Mouse (Mus musculus) kidney, embryonic 15.5 days (tissue): ENCODE data around the gene Adgrd1. TPM values are rescaled to one million over a fixed set of nuclear protein-coding genes. Genes with fewer than 3 reads are reported as not detected.
"Not testable (repeated sequence)": the region's sequence is repeated elsewhere in the genome, so short reads cannot be mapped to it uniquely, and the experiment has no call there.

ENCODE experiments used
- ATAC-seq: fragments of 200-750 bp; cut with Nextera tagmentation; replicated peaks from 2 replicates; pipeline ENCODE4 v1.8.0; 2017; ENCODE audit warnings: moderate TSS enrichment; ENCODE audit not compliant: low FRiP score
- H3K27ac ChIP-seq: fragments of 300-500 bp; sonication (generic); 2 replicates; pipeline ENCODE4 v1.5.1; 2015; ENCODE audit warnings: mild to moderate bottlenecking, inconsistent platforms
- H3K27me3 ChIP-seq: fragments of 300-500 bp; sonication (generic); 2 replicates; pipeline ENCODE4 v1.6.1; 2015; ENCODE audit warnings: inconsistent platforms
- H3K36me3 ChIP-seq: fragments of 300-500 bp; sonication (generic); 2 replicates; pipeline ENCODE4 v1.6.1; 2015; ENCODE audit warnings: inconsistent platforms
- H3K4me1 ChIP-seq: fragments of 300-500 bp; sonication (generic); 2 replicates; pipeline ENCODE4 v1.6.1; 2015; ENCODE audit warnings: inconsistent platforms
- H3K4me2 ChIP-seq: fragments of 300-500 bp; sonication (generic); 2 replicates; pipeline ENCODE4 v1.6.1; 2015; ENCODE audit warnings: moderate library complexity, mild to moderate bottlenecking, inconsistent platforms
- H3K4me3 ChIP-seq: fragments of 300-500 bp; sonication (generic); replicated peaks from 2 replicates; pipeline ENCODE4 v1.5.1; 2015; ENCODE audit warnings: mild to moderate bottlenecking, inconsistent platforms
- H3K9ac ChIP-seq: fragments of 300-500 bp; sonication (generic); 2 replicates; pipeline ENCODE4 v1.6.1; 2015; ENCODE audit warnings: mild to moderate bottlenecking, inconsistent platforms
- H3K9me3 ChIP-seq: fragments of 300-500 bp; sonication (generic); replicated peaks from 2 replicates; pipeline ENCODE4 v1.6.1; 2016; ENCODE audit warnings: inconsistent platforms
- WGBS: fragments of 180-500 bp; shearing (Covaris S2); methylation state at CpG from one replicate; pipeline ENCODE4 v1.1.7; 2015; ENCODE audit warnings: mixed read lengths; 5-methylcytosine and 5-hydroxymethylcytosine counted together
- polyA plus RNA-seq: library from polyadenylated mRNA; unstranded; fragments of >200 nt; fragmentation: Nextera tagmentation; extraction: Ambion mirVana; gene quantifications from 2 replicates; pipeline ENCODE4 v1.2.1, GENCODE M21; 2015

Adgrd1 gene
- polyA plus RNA-seq, 1 experiment from 2014 or later, result 1.8 TPM

DNA sequence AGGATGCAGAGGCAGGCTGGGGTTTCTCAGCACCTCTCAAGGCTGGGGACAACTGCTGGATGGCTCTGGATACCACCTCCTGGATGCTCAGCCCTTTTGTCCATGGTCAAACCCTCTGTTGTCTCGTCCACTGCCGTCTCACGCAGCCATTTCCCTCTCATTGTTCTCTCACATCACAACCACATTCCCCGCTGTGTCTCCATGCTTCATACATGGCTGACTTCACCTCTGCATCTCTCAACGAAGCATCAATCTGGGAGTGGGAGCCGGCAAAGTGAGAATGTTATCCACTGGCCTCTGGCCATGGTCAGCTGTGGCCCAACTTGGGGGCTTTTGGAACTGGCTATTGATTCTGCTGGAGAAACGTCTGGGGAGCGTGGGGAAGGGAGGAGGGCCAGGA lies 15.2 kb downstream of the Adgrd1 start:
- no peaks in the 10 kb centered on the region for H3K9me3 ChIP-seq
- no peak overlapping the region for H3K9ac ChIP-seq
- no peak overlapping the region for H3K27ac ChIP-seq
- ATAC-seq, result no peak
- H3K4me3 ChIP-seq, result no peak overlapping the region
- H3K4me2 ChIP-seq, result no peak overlapping the region
- H3K27me3 ChIP-seq, result 0 out of 2 replicates have a peak, but pooled peaks cover 13% of the 10 kb centered on the region
- H3K36me3 ChIP-seq, result no peaks in the 10 kb centered on the region
- H3K4me1 ChIP-seq, result no peaks in the 10 kb centered on the region
- 63% methylated on average over 8 of the region's 8 CpGs for WGBS

DNA sequence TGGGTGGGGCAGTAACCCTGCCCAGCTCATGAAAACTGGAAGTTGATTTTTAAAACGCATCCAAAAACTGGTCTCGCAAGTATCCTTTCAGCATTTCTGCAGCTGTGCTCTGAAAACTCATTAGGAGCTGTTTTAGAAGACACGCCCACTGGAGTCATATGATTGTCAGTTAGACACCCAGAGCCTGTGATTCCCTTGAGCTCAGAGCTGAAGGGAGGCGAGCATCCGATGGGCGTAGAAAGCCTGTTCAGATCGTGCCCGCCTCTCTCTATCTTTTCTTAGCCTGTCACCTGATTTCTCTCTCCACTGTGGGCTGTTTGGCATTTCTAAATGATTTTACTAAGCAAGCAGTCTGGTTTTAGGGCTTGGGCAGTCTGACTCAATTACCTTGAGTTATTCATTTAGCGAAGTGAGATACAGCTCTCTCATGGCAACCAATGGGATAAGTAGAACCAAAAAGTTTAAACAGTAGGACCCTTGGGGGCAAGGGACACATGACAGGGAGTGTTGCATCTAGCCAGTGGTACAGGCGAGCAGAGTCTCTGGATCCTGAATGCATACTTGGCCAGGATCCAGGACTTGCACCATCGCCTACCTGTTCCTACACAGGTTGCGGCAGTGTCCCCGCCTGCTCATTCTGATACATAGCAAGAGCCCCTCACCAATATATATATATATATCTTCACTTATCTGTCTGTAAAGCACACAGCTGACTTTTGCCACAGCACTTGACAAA lies 17.4 kb downstream of the Adgrd1 start:
- Histone ChIP-seq H3K4me1 (no peaks in the 10 kb centered on the region), H3K27me3 (0 out of 2 replicates have a peak, but pooled peaks cover 10% of the 10 kb centered on the region), H3K36me3 (no peaks in the 10 kb centered on the region), H3K27ac (no peak overlapping the region), H3K9ac (no peak overlapping the region), H3K4me3 (no peak overlapping the region), H3K4me2 (no peak overlapping the region), H3K9me3 (no peaks in the 10 kb centered on the region)
- WGBS, result 73% methylated on average over 13 of the region's 13 CpGs
- ATAC-seq, result no peak

DNA sequence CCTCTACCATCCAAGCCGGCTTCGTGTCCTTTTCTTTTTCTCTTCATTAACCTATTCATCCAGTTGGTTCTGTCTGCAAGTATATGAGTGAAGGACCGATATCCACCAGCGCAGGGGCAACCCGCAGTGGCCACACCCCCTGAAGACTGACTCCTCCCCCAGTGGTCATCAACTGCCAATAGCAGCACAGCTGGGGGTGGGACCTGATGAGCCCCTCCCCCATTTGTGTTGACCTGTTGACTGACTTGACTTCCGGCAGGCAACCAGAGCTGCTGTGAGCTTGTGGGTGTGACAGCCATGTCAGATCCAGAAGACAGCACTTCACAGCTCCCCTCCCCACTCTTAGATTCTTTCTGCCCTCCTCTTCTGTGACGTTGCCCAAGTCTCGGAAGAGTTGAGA lies 19.7 kb downstream of the Adgrd1 start:
- Histone ChIP-seq H3K9ac (no peak overlapping the region), H3K4me1 (no peaks in the 10 kb centered on the region), H3K27ac (no peak overlapping the region), H3K4me2 (no peak overlapping the region), H3K4me3 (no peak overlapping the region), H3K27me3 (0 out of 2 replicates have a peak, but pooled peaks cover 2% of the 10 kb centered on the region), H3K36me3 (no peaks in the 10 kb centered on the region), H3K9me3 (no peaks in the 10 kb centered on the region)
- WGBS, result 81% methylated on average over 8 of the region's 8 CpGs
- no peak for ATAC-seq

DNA sequence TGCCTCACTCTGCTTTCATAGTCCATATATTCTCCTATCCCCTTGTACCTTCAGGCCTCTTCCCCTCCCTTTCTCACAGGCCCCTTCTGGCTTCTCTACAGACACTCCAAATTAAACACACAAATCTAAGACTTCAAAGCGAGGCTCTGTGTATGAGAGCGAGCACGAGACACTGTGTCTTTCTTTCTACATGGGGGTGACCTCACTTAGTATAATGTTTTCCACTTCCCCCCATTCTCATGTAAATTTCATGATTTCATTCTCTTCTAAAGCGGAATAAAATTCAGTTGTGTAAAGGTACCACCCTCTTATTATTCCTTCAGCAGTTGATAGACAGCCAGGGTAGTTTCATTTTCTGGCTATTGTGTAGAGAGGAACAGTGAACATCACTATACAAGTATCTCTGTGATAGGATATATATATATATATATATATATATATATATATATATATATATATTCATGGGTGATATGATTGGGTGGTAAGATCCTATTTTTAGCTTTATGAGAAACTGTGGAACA lies 21.1 kb downstream of the Adgrd1 start:
- 85% methylated on average over 4 of the region's 4 CpGs for WGBS
- H3K27me3 ChIP-seq, result 0 out of 2 replicates have a peak, but pooled peaks cover 7% of the 10 kb centered on the region

DNA sequence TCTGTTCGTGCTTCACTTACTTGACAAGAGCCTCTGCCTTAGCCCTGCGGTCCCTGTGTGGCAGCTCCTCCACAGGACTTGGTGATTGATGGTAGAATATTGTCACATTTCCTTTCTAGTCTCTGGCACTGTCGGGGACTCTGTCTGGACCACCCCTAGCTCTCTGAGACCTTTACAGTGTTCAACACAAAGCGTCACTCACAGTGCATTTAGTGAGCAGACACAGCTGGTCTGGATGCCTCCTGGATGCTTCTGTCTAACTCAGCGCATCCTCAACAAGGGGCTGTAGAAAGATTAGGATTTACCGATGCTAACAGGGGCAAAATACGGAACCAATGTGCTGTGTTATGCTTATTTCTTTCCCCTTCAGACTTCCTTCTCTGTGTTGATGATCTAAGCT lies 22.0 kb downstream of the Adgrd1 start:
- Histone ChIP-seq H3K4me3 (no peak overlapping the region), H3K27me3 (0 out of 2 replicates have a peak, but pooled peaks cover 7% of the 10 kb centered on the region), H3K9ac (no peak overlapping the region), H3K4me2 (no peak overlapping the region), H3K36me3 (no peaks in the 10 kb centered on the region), H3K9me3 (no peaks in the 10 kb centered on the region), H3K27ac (no peak overlapping the region), H3K4me1 (no peaks in the 10 kb centered on the region)
- ATAC-seq, result no peak
- WGBS, result 48% methylated on average over 7 of the region's 7 CpGs

More for the DNA sequence above, 21.1 kb downstream of the Adgrd1 start:
- H3K4me1 ChIP-seq, result no peaks in the 10 kb centered on the region
- no peaks in the 10 kb centered on the region for H3K9me3 ChIP-seq
- H3K4me3 ChIP-seq, result no peak overlapping the region
- no peak overlapping the region for H3K9ac ChIP-seq
- no peak overlapping the region for H3K27ac ChIP-seq
- no peaks in the 10 kb centered on the region for H3K36me3 ChIP-seq
- no peak for ATAC-seq
- H3K4me2 ChIP-seq, result no peak overlapping the region

DNA sequence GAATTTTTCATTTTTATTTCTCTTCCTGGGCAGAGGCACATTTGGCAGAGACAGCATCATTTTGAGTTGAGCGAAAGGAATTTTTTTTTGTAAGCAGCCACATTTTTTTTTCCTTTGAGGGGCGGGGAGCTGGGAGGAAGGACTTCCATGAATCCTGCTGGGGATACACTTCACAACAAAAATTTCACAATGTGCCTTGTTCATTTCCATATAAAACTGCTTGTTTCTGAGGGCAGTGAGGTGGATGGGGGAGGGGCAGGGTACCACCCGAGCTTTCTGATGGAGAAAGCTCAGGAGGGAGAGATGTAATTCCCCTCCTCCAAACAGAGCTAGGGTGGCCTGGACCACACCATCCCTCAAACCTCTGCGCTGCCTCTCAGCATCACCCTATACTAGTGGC lies 22.6 kb downstream of the Adgrd1 start:
- H3K27ac ChIP-seq, result no peak overlapping the region
- H3K9ac ChIP-seq, result no peak overlapping the region
- H3K27me3 ChIP-seq, result 0 out of 2 replicates have a peak, but pooled peaks cover 7% of the 10 kb centered on the region
- ATAC-seq, result no peak
- no peaks in the 10 kb centered on the region for H3K36me3 ChIP-seq
- WGBS, result 68% methylated on average over 4 of the region's 4 CpGs
- peaks cover 1% of the 10 kb centered on the region; the same call in 1 of the 2 replicates for H3K4me1 ChIP-seq
- no peaks in the 10 kb centered on the region for H3K9me3 ChIP-seq
- H3K4me2 ChIP-seq, result no peak overlapping the region
- no peak overlapping the region for H3K4me3 ChIP-seq

DNA sequence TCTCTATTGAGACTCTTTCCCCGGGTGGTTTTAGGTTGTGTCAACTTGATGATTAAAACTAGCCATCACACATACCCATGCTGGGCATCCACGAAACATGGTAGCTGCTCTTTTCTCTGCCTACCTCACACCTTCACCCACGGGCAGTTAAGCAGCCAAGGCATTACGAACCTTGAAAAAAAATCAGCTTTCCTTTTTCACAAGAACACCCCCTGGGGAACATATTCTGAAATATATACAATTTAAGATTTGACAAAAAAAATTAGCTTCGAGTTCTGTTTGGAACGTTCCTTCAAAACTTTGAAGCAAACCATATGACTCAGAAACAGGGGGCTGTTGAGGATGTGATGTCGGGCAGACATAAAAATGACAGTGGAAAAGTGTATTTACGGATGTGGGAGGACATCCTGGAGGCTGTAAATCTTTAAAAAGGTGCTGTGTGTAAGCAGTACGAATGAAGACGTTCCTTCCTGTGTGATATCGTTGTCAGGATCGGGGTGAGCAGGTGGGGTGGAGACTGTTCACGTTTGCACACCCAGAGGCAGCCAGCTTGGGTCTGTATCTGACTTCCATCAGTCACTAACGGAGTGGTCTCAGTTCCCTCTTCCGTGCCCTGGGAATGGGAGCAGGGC lies 25.2 kb downstream of the Adgrd1 start:
- no peak overlapping the region for H3K27ac ChIP-seq
- ATAC-seq, result no peak
- WGBS, result 46% methylated on average over 15 of the region's 15 CpGs

DNA sequence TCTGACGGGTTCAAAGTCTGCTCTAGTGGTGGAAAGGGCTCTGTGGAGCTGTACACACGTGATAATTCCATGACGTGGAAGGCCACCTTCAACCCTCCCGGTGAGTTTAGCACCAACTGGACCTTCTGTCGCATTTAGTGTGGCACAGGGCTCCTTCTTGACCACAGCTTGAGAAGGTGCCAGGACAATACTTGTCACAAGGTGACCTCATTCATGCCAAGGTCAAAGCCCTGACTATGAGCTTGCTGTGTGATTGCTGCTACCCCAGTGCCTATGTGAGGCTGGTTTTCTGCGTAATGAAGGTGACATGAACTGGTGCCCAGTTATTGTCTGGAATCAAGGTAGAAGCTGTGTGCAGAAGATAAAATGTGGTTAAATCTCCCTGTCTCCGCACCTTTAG lies 25.9 kb downstream of the Adgrd1 start:
- Histone ChIP-seq H3K4me1 (peaks cover 6% of the 10 kb centered on the region; the same call in 1 of the 2 replicates), H3K4me2 (no peak overlapping the region), H3K9ac (no peak overlapping the region), H3K4me3 (no peak overlapping the region), H3K9me3 (no peaks in the 10 kb centered on the region), H3K27ac (no peak overlapping the region), H3K27me3 (0 out of 2 replicates have a peak, but pooled peaks cover 5% of the 10 kb centered on the region), H3K36me3 (no peaks in the 10 kb centered on the region)
- 85% methylated on average over 7 of the region's 7 CpGs for WGBS
- no peak for ATAC-seq

More for the DNA sequence above, 25.2 kb downstream of the Adgrd1 start:
- Histone ChIP-seq H3K4me1 (peaks cover 6% of the 10 kb centered on the region; the same call in 1 of the 2 replicates), H3K9ac (no peak overlapping the region), H3K27me3 (0 out of 2 replicates have a peak, but pooled peaks cover 5% of the 10 kb centered on the region), H3K4me2 (no peak overlapping the region), H3K9me3 (no peaks in the 10 kb centered on the region), H3K36me3 (no peaks in the 10 kb centered on the region), H3K4me3 (no peak overlapping the region)

DNA sequence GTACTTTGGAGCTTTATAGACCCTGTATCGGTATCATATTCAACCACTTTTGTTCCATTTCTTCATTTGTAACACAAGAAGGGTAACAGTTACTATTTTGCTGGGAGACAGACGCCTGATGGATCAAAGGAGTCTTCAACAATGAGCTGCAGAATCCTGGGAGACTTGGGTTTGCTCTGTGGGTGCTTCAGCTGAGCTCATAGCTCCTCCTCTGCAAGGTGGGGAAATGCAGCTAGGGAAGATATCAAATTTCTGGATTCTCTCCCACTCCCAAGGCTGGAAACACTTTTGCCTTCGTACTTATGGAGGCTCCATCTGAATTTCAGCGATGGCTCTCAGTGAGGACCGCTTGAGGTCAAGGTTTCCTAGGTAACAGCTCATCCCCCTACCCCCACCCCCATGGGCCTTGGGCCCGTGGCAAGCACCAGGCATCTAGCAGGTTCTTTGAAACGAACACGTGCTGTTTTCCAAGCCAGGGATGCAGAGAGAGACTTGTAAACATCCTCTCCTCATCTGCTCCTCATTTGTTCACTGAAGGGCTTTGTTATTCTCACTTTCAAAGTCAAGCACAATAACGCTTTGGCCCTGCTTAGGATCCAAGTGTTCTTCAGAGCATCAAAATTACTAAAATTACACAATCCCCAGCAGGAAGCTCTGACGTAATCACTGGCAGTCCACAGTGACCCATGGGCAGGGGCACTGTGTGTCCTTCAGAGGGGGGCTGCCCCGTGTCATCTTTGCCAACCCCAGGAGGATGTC lies 27.7 kb downstream of the Adgrd1 start:
- no peak overlapping the region for H3K4me2 ChIP-seq
- no peaks in the 10 kb centered on the region for H3K9me3 ChIP-seq
- H3K27ac ChIP-seq, result no peak overlapping the region
- H3K36me3 ChIP-seq, result no peaks in the 10 kb centered on the region
- ATAC-seq, result no peak
- WGBS, result 31% methylated on average over 11 of the region's 11 CpGs
- no peak overlapping the region for H3K9ac ChIP-seq
- 0 out of 2 replicates have a peak, but pooled peaks cover 5% of the 10 kb centered on the region for H3K27me3 ChIP-seq
- no peak overlapping the region for H3K4me3 ChIP-seq
- peaks cover 6% of the 10 kb centered on the region; the same call in 1 of the 2 replicates for H3K4me1 ChIP-seq

DNA sequence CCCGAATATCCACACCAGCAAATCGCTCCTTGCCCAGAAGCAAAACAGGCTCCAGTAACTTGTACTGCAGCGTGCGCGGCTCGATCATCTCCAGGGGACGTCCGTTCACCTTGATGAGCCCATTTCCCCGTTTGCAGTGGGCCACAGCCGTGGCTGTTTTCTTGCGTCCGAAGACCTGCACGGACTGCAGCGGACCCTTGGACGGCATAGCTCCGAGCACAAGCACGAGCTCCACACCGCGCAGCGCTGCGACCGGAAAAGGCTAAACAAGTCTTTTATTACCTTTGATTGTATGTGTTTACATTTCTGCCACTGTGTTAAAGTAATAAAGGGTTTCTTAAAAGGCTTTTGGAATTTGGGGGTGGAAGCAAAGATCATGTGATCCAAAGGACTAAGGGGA lies 31.8 kb downstream of the Adgrd1 start:
- 97% methylated on average over 22 of the region's 22 CpGs for WGBS
- not testable (repeated sequence) for H3K4me3 ChIP-seq, ATAC-seq, H3K36me3 ChIP-seq, H3K4me2 ChIP-seq, H3K4me1 ChIP-seq, H3K9me3 ChIP-seq, H3K27me3 ChIP-seq, H3K27ac ChIP-seq, H3K9ac ChIP-seq

DNA sequence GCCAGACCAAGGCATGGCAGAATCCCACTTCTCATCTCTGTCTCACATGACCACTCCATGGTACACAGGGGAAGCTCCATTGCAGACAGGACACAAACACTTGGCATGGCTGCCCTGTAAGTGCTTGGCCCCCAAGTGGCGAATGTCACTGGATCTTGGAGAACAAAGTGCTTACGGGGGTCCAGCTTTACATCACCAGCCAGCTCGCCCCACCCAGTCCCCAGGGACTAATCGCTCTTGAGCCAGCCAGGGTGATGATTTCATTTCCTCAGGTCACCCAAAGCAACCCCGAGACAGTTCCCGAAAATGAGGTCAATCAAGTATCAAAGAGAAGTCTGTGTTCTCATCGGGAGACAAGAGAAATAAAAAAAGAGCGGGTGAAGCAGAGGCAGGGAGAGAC lies 33.8 kb downstream of the Adgrd1 start:
- H3K4me1 ChIP-seq, result no peaks in the 10 kb centered on the region
- no peak overlapping the region for H3K9ac ChIP-seq
- ATAC-seq, result no peak
- H3K9me3 ChIP-seq, result peaks cover 5% of the 10 kb centered on the region; the same call in 1 of the 2 replicates
- H3K4me2 ChIP-seq, result no peak overlapping the region
- no peaks in the 10 kb centered on the region for H3K36me3 ChIP-seq
- WGBS, result 91% methylated on average over 8 of the region's 8 CpGs
- no peaks in the 10 kb centered on the region for H3K27me3 ChIP-seq
- no peak overlapping the region for H3K4me3 ChIP-seq
- H3K27ac ChIP-seq, result no peak overlapping the region

DNA sequence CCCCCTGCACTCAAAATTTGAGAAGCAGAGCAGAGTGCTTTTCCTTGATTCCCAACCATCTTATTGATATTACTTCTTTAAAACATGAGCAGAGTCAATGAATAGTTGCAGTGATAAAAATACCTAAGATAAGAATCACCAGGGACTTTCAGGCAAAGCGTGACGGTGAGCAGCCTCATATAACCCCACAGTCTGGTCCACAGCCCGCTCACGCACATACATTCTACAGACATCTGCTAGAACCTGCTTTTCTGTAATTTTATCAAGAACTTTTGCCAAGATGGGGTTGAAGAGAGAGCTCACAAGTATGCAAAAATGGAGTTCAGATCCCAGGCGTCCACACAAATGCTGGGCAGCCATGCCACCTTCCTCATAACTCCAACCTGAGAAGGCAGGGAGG lies 40.9 kb downstream of the Adgrd1 start:
- WGBS, result 80% methylated on average over 5 of the region's 5 CpGs

More for the DNA sequence above, 40.9 kb downstream of the Adgrd1 start:
- ATAC-seq, result no peak
- Histone ChIP-seq H3K4me3 (no peak overlapping the region), H3K27me3 (no peaks in the 10 kb centered on the region), H3K4me2 (no peak overlapping the region), H3K4me1 (no peaks in the 10 kb centered on the region), H3K9ac (no peak overlapping the region), H3K36me3 (no peaks in the 10 kb centered on the region), H3K9me3 (no peaks in the 10 kb centered on the region), H3K27ac (no peak overlapping the region)
